Mouse (Mus musculus) bone marrow macrophage, adult 2 months (primary cell): Measurements from ENCODE around the gene Cldn16.

ENCODE experiments used
- CTCF ChIP-seq: IDR thresholded peaks from 2 replicates; pipeline ENCODE4 v1.5.1; 2012; ENCODE audit warnings: low read depth, mild to moderate bottlenecking, low read length, moderate library complexity
- POLR2A ChIP-seq: IDR thresholded peaks from 2 replicates; pipeline ENCODE4 v1.6.1; 2012; ENCODE audit warnings: mild to moderate bottlenecking, low read depth, low read length, borderline replicate concordance

DNA sequence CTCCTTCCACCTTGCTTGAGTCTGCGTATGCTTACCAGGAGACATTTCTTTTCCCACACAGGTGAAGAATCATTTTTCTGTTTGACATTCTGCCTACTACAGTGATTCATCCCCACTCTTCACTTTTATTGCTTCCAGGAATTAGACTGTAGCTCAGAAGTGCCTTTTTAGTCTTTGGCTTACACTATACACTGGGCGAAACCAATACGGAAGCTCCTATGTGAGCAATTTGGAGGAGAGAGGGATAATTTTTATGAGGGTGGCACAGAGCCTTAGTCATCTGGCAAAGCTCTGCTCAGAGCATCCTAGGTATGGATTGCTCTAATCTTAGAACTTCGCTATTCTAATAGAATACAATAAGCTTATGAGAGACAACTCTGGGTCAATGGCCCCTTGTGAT lies 40.9 kb upstream of the Cldn16 start:
- no peak for TF ChIP-seq POLR2A
- no peak for TF ChIP-seq CTCF
